Mouse (Mus musculus): ENCODE measurements at regions not wholly inside any gene's neighbourhood (a gene's known extent, or its start where the extent isn't known, plus 50 kb on each side); places are given as distances from the start of the nearest gene placed in this dataset.

DNA sequence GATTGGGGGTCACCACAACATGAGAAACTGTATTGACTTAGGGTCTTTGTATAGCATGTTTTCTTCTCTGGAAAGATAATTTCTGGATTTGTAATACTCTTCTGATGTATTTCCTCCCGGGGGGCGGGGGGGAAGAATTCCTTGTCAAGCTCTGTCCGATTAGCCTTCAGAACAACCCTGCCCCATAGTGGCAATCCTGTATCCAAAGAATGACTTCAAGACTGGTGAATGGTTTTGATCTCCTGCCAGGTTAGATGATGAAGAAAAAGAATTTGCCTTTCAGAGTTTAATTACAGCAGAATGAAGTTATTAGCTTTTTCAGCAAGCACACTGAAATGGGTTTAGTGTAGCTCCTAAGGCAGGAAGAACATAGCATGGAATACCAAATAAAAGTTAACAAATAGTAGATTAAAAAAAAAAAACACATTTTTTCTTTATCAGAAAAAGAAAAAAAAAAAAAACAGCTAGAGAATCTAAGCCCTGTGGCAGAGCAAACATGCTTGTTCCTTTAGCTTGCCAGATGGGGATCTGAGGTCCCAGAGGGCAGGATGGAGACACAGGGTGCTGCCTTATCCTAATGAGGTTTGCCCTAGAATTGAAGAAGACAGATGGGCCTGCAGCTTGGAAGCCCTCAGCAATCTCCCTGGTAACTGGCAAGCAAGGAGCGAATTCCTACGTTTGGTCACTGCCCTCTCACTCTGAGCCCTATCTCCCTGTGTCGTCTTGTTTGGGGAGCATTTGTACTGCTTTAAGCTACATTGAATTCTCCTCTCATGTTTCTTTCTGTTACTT, 280.9 kb upstream of the Gm9972 start:
- H3K4me2 ChIP-seq (ENCODE audit: low read length), result no peak overlapping the region
- no peak overlapping the region for H3K9ac ChIP-seq (replicated peaks; ENCODE audit: low read depth, low read length)
- no peak overlapping the region for H3K4me3 ChIP-seq (replicated peaks; ENCODE audit: low read length)
- H3K27me3 ChIP-seq (replicated peaks; ENCODE audit: control insufficient read depth, insufficient read depth, low read length), result no peaks in the 10 kb centered on the region
- no peaks in the 10 kb centered on the region for H3K9me3 ChIP-seq (ENCODE audit: control insufficient read depth, low read length)
- H3K36me3 ChIP-seq (ENCODE audit: control insufficient read depth, insufficient read depth), result no peaks in the 10 kb centered on the region
- ATAC-seq, result no peak
- H3K27ac ChIP-seq (ENCODE audit: low read length), result no peak overlapping the region
- 53% methylated on average over 6 of the region's 6 CpGs for WGBS
- no peaks in the 10 kb centered on the region for H3K4me1 ChIP-seq (replicated peaks; ENCODE audit: control insufficient read depth, insufficient read depth, low read length)

DNA sequence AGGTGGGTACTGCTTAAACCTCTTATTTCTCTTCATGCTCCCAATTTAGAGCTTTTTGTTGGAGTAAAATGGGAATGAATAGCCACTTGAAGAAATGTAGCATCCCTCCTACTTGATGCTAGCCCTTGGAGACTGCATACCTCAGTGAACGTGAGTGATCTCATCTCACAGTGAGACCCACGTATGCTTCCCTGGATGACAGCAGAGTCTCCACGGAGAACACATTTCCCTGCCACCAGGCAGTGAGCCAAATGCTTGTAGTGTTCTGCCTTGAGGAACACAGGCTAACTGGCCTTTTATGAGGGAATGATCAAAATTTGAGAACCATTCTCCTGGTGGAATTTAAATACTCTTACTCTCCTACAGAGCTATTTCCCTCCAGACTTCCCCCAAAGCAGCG, 280.1 kb upstream of the Gm9972 start:
- no peak for ATAC-seq
- Histone ChIP-seq H3K27ac (ENCODE audit: low read length) (no peak overlapping the region), H3K4me2 (ENCODE audit: low read length) (no peak overlapping the region), H3K36me3 (ENCODE audit: control insufficient read depth, insufficient read depth) (no peaks in the 10 kb centered on the region), H3K4me1 (replicated peaks; ENCODE audit: control insufficient read depth, insufficient read depth, low read length) (no peaks in the 10 kb centered on the region), H3K9me3 (ENCODE audit: control insufficient read depth, low read length) (no peaks in the 10 kb centered on the region), H3K27me3 (replicated peaks; ENCODE audit: control insufficient read depth, insufficient read depth, low read length) (no peaks in the 10 kb centered on the region), H3K9ac (replicated peaks; ENCODE audit: low read depth, low read length) (no peak overlapping the region), H3K4me3 (replicated peaks; ENCODE audit: low read length) (no peak overlapping the region)
- WGBS, result 47% methylated on average over 4 of the region's 4 CpGs

DNA sequence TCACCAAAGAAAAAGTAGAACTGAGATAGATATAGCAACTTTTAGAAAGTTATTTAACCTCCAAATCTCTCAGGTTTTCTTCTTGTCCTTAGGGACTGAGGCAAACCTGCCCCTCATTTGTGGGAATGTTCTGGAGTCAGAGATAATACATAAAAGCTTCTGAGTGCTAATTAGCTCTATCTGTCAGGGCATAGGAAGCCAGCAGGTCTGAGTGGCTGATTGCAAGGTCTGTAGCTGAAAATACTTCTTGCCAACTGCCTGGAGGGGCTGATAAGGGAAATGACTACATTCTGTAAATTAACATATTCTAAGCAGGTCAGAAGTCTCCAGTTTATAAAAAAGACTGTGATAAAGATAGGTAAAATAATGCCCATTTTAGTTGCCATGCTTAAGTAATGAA, 270.3 kb upstream of the Gm9972 start:
- no peaks in the 10 kb centered on the region for H3K4me1 ChIP-seq (replicated peaks; ENCODE audit: control insufficient read depth, insufficient read depth, low read length)
- H3K4me2 ChIP-seq (ENCODE audit: low read length), result no peak overlapping the region
- no peak overlapping the region for H3K4me3 ChIP-seq (replicated peaks; ENCODE audit: low read length)
- no peak for ATAC-seq
- no peaks in the 10 kb centered on the region for H3K27me3 ChIP-seq (replicated peaks; ENCODE audit: control insufficient read depth, insufficient read depth, low read length)
- H3K36me3 ChIP-seq (ENCODE audit: control insufficient read depth, insufficient read depth), result no peaks in the 10 kb centered on the region
- H3K27ac ChIP-seq (ENCODE audit: low read length), result no peak overlapping the region
- no peaks in the 10 kb centered on the region for H3K9me3 ChIP-seq (ENCODE audit: control insufficient read depth, low read length)
- no peak overlapping the region for H3K9ac ChIP-seq (replicated peaks; ENCODE audit: low read depth, low read length)

DNA sequence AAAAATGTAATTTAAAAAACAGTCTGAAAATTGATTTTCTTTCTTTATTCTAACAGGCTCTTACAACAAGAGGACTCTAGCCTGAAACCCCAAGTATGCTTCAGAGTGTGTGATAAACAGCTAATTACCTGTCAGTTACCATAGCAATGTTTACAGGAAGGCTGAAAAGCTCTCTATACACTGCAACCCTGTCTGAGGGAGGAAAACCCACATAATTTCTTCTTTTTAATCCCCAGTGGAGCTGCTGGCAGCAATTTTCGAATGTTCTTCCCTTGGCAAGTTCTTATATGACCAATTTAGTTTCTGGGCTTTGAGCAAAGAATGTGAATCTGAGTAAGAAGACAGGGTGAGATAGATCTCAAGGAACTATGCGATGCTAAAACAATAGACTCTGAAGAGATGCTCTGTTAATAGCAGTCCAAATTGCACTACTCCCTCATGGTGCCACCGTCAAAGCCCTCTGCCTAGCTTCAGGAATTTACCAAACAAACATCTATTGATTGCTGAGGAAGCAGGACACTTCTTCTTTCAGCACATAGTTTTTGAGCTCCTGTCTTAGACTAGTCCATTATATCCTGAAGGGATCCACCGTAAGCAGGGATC, 260.4 kb upstream of the Gm9972 start:
- H3K27me3 ChIP-seq (replicated peaks; ENCODE audit: control insufficient read depth, insufficient read depth, low read length), result no peaks in the 10 kb centered on the region
- H3K4me3 ChIP-seq (replicated peaks; ENCODE audit: low read length), result no peak overlapping the region
- ATAC-seq, result peak; percentile 86
- H3K27ac ChIP-seq (ENCODE audit: low read length), result no peak overlapping the region
- no peaks in the 10 kb centered on the region for H3K9me3 ChIP-seq (ENCODE audit: control insufficient read depth, low read length)
- no peak overlapping the region for H3K9ac ChIP-seq (replicated peaks; ENCODE audit: low read depth, low read length)
- WGBS, result 20% methylated on average over 4 of the region's 4 CpGs
- no peak overlapping the region for H3K4me2 ChIP-seq (ENCODE audit: low read length)
- 0 out of 2 replicates have a peak, but pooled peaks cover 2% of the 10 kb centered on the region for H3K4me1 ChIP-seq (replicated peaks; ENCODE audit: control insufficient read depth, insufficient read depth, low read length)
- H3K36me3 ChIP-seq (ENCODE audit: control insufficient read depth, insufficient read depth), result no peaks in the 10 kb centered on the region

DNA sequence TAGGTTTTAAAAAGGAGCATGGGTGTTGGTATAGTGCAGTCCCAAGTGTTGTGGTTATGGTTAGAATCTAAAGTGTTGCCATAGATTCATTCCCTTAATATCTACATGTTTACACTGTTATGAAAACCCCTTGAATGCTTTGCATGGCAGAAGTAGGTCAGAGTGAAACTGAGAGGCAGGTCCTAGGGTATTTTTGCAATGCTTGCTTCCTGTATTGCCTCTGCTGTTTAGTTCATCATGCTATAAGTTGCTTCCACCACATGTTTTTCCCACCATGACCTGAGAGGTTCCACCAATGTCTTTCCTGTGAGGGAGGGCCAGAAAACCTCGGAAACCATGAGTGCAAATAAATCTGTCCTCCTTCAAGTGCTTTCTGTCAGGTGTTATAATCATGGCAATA, 224.1 kb upstream of the Gm9972 start:
- Histone ChIP-seq H3K27me3 (replicated peaks; ENCODE audit: control insufficient read depth, insufficient read depth, low read length) (no peaks in the 10 kb centered on the region), H3K4me1 (replicated peaks; ENCODE audit: control insufficient read depth, insufficient read depth, low read length) (no peaks in the 10 kb centered on the region), H3K9me3 (ENCODE audit: control insufficient read depth, low read length) (no peaks in the 10 kb centered on the region), H3K36me3 (ENCODE audit: control insufficient read depth, insufficient read depth) (no peaks in the 10 kb centered on the region), H3K27ac (ENCODE audit: low read length) (no peak overlapping the region), H3K4me3 (replicated peaks; ENCODE audit: low read length) (no peak overlapping the region), H3K9ac (replicated peaks; ENCODE audit: low read depth, low read length) (no peak overlapping the region), H3K4me2 (ENCODE audit: low read length) (no peak overlapping the region)
- no peak for ATAC-seq
- 88% methylated on average over 1 of the region's 1 CpGs for WGBS

DNA sequence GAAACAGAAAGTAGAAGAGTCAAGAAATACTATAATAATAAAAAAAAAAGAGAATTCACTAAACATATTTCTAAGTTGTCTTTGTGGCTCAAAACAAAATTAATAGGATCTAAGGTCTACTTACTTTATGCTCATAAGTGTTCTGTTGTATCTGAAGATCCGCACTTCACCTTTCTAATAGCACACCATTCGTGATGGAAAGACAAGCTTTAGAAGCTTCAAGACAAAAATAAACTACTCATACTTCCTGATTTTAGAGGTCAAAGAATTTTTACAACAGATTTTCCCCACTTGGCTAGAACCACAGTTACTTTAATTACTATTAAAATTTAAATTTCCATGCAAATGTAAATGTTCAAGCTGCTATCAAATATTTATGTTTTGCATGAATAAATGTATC, 219.8 kb upstream of the Gm9972 start:
- no peaks in the 10 kb centered on the region for H3K4me1 ChIP-seq (replicated peaks; ENCODE audit: control insufficient read depth, insufficient read depth, low read length)
- no peak overlapping the region for H3K4me2 ChIP-seq (ENCODE audit: low read length)
- H3K27me3 ChIP-seq (replicated peaks; ENCODE audit: control insufficient read depth, insufficient read depth, low read length), result no peaks in the 10 kb centered on the region
- H3K9ac ChIP-seq (replicated peaks; ENCODE audit: low read depth, low read length), result no peak overlapping the region
- 85% methylated on average over 2 of the region's 2 CpGs for WGBS
- ATAC-seq, result no peak
- H3K9me3 ChIP-seq (ENCODE audit: control insufficient read depth, low read length), result no peaks in the 10 kb centered on the region
- H3K36me3 ChIP-seq (ENCODE audit: control insufficient read depth, insufficient read depth), result no peaks in the 10 kb centered on the region
- H3K4me3 ChIP-seq (replicated peaks; ENCODE audit: low read length), result no peak overlapping the region
- no peak overlapping the region for H3K27ac ChIP-seq (ENCODE audit: low read length)

DNA sequence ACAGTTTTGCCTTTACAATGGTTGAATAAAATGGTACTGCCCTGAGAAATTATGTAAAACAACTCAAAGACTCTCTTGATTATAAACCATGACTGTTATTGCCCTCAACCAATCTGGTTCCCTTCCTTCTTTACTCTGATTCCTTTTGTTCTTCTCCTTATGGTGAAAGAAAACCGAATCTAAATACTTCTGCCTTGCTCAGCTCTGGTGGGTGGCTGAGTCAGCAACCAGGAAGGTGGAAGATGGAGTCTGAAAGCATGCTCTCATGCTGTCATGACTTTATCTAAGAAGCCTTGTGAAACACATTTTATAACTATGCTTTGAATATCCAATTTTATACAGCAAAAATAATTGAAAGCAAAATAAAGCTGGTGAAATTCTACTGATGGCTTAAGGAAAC, 212.7 kb upstream of the Gm9972 start:
- Histone ChIP-seq H3K27ac (ENCODE audit: low read length) (no peak overlapping the region), H3K4me3 (replicated peaks; ENCODE audit: low read length) (no peak overlapping the region), H3K9ac (replicated peaks; ENCODE audit: low read depth, low read length) (no peak overlapping the region), H3K4me2 (ENCODE audit: low read length) (no peak overlapping the region), H3K4me1 (replicated peaks; ENCODE audit: control insufficient read depth, insufficient read depth, low read length) (no peaks in the 10 kb centered on the region), H3K36me3 (ENCODE audit: control insufficient read depth, insufficient read depth) (no peaks in the 10 kb centered on the region), H3K27me3 (replicated peaks; ENCODE audit: control insufficient read depth, insufficient read depth, low read length) (no peaks in the 10 kb centered on the region), H3K9me3 (ENCODE audit: control insufficient read depth, low read length) (no peaks in the 10 kb centered on the region)
- WGBS, result 53% methylated on average over 1 of the region's 1 CpGs
- no peak for ATAC-seq

DNA sequence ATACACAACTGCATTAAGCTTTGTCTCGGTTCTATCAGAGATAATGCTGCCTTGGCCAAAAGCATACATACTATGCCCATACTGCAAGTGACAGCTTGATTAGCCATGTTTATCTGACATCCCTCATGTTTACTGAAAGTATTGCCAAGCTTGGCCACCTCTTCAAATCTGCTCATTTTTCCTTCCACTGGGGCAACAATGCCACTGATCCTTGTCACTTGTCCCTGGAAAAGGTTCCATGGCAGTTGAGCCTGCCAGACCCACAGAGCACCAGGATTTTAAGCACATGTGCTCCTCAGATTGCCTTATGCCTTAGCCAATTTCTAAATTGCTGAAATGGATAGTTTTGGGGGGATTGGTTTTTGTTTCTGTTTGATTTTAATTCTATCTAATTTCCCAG, 189.8 kb upstream of the Gm9972 start:
- no peaks in the 10 kb centered on the region for H3K4me1 ChIP-seq (replicated peaks; ENCODE audit: control insufficient read depth, insufficient read depth, low read length)
- WGBS, result 94% methylated on average over 1 of the region's 1 CpGs
- no peaks in the 10 kb centered on the region for H3K9me3 ChIP-seq (ENCODE audit: control insufficient read depth, low read length)
- H3K4me3 ChIP-seq (replicated peaks; ENCODE audit: low read length), result no peak overlapping the region
- H3K27me3 ChIP-seq (replicated peaks; ENCODE audit: control insufficient read depth, insufficient read depth, low read length), result no peaks in the 10 kb centered on the region
- H3K36me3 ChIP-seq (ENCODE audit: control insufficient read depth, insufficient read depth), result no peaks in the 10 kb centered on the region
- ATAC-seq, result no peak
- H3K9ac ChIP-seq (replicated peaks; ENCODE audit: low read depth, low read length), result no peak overlapping the region
- H3K4me2 ChIP-seq (ENCODE audit: low read length), result no peak overlapping the region
- H3K27ac ChIP-seq (ENCODE audit: low read length), result no peak overlapping the region

DNA sequence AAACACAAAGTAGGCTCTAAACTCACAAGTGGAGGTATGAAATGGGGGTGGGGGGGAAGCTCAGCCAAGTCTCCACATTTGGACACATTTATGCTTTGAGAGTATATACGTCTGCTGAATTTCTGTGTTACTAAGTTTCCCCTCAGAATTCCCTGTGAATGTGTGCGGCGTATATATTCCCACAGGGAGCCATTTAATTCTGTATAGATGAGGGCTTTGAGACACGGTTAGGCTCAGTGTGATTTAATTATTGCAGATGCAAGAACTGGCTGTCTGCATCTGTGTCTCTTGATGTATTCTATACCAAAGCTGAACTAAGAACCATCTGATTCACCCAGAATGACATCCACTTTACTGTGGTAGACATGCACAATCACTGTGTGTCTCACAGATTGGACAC, 181.1 kb upstream of the Gm9972 start:
- no peaks in the 10 kb centered on the region for H3K9me3 ChIP-seq (ENCODE audit: control insufficient read depth, low read length)
- no peak for ATAC-seq
- H3K4me3 ChIP-seq (replicated peaks; ENCODE audit: low read length), result no peak overlapping the region
- no peaks in the 10 kb centered on the region for H3K27me3 ChIP-seq (replicated peaks; ENCODE audit: control insufficient read depth, insufficient read depth, low read length)
- no peaks in the 10 kb centered on the region for H3K36me3 ChIP-seq (ENCODE audit: control insufficient read depth, insufficient read depth)
- H3K27ac ChIP-seq (ENCODE audit: low read length), result no peak overlapping the region
- WGBS, result 88% methylated on average over 4 of the region's 4 CpGs
- H3K4me2 ChIP-seq (ENCODE audit: low read length), result no peak overlapping the region
- H3K9ac ChIP-seq (replicated peaks; ENCODE audit: low read depth, low read length), result no peak overlapping the region
- H3K4me1 ChIP-seq (replicated peaks; ENCODE audit: control insufficient read depth, insufficient read depth, low read length), result no peaks in the 10 kb centered on the region

DNA sequence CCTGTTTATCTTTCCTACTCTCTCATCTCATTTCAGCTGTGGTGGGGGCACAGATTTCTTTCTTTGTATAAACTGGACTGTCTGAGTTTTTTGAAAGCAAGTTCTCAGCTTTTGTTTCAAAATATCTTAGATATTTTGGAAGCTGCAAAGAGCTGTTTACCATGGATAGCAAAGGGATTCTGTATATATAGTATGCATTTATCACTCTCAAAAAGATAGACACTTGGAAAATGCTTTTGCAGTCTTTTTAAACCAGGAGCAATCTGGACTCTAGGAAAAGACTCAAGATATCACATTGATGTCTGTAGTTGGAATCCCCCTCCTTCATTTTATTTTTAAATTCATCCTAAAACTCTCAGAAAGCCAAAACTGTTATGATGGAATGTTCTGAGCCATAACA, 177.9 kb upstream of the Gm9972 start:
- H3K27me3 ChIP-seq (replicated peaks; ENCODE audit: control insufficient read depth, insufficient read depth, low read length), result no peaks in the 10 kb centered on the region
- H3K4me3 ChIP-seq (replicated peaks; ENCODE audit: low read length), result no peak overlapping the region
- H3K4me2 ChIP-seq (ENCODE audit: low read length), result no peak overlapping the region
- H3K9me3 ChIP-seq (ENCODE audit: control insufficient read depth, low read length), result no peaks in the 10 kb centered on the region
- no peak overlapping the region for H3K27ac ChIP-seq (ENCODE audit: low read length)
- no peak for ATAC-seq
- H3K36me3 ChIP-seq (ENCODE audit: control insufficient read depth, insufficient read depth), result no peaks in the 10 kb centered on the region
- H3K9ac ChIP-seq (replicated peaks; ENCODE audit: low read depth, low read length), result no peak overlapping the region
- H3K4me1 ChIP-seq (replicated peaks; ENCODE audit: control insufficient read depth, insufficient read depth, low read length), result no peaks in the 10 kb centered on the region
